Mouse (Mus musculus) MEL (cell line): Measurements from ENCODE around the gene Catsperz. TPM values are rescaled to one million over a fixed set of nuclear protein-coding genes. Genes with fewer than 3 reads are reported as not detected.

ENCODE experiments used
- DNase-seq: peaks from one replicate; pipeline ENCODE4 v3.0.0; 2011; ENCODE audit warnings: low read depth, low spot score
- H3K27ac ChIP-seq: 2 replicates; pipeline ENCODE4 v1.5.1; 2012; ENCODE audit warnings: low read depth, mild to moderate bottlenecking, control low read depth, low read length, moderate library complexity; ENCODE audit not compliant: control insufficient read depth
- H3K27me3 ChIP-seq, 2 experiments: fragments of 150-350 bp in 1 of 2; sonication (generic) in 1 of 2; 2 replicates each; pipeline ENCODE4 v1.6.1; 2012; ENCODE audit warnings: low read length in 2 of 2, mild to moderate bottlenecking in 2 of 2, improper control_type of control experiment in 1 of 2, moderate library complexity in 1 of 2; ENCODE audit not compliant: insufficient read depth in 2 of 2, control insufficient read depth in 1 of 2
- H3K36me3 ChIP-seq, 2 experiments: 2 replicates each; pipeline ENCODE4 v1.6.1; 2012 to 2014; ENCODE audit warnings: low read length in 2 of 2, improper control_type of control experiment in 1 of 2, inconsistent platforms in 1 of 2, mild to moderate bottlenecking in 1 of 2; ENCODE audit not compliant: insufficient read depth in 2 of 2, control insufficient read depth in 1 of 2
- H3K4me1 ChIP-seq, 2 experiments: fragments of 150-350 bp in 1 of 2; sonication (generic) in 1 of 2; 2 replicates each; pipeline ENCODE4 v1.6.1; 2012; ENCODE audit warnings: low read length in 2 of 2, improper control_type of control experiment in 1 of 2, mild to moderate bottlenecking in 1 of 2; ENCODE audit not compliant: insufficient read depth in 2 of 2, control insufficient read depth in 1 of 2
- H3K4me3 ChIP-seq, 2 experiments: fragments of 150-350 bp in 1 of 2; sonication (generic) in 1 of 2; 2 replicates each; pipeline ENCODE4 v1.5.1; 2012; ENCODE audit warnings: low read depth in 2 of 2, low read length in 2 of 2, mild to moderate bottlenecking in 2 of 2, moderate library complexity in 2 of 2, control low read depth in 1 of 2, improper control_type of control experiment in 1 of 2; ENCODE audit not compliant: control insufficient read depth in 1 of 2, insufficient read depth in 1 of 2
- H3K79me2 ChIP-seq: 2 replicates; pipeline ENCODE4 v1.6.1; 2012; ENCODE audit warnings: mild to moderate bottlenecking, low read length, moderate library complexity; ENCODE audit not compliant: control insufficient read depth, poor library complexity, insufficient read depth
- H3K9ac ChIP-seq: 2 replicates; pipeline ENCODE4 v1.6.1; 2012; ENCODE audit warnings: low read depth, mild to moderate bottlenecking, control low read depth, low read length, moderate library complexity; ENCODE audit not compliant: control insufficient read depth, poor library complexity, severe bottlenecking
- H3K9me3 ChIP-seq: fragments of 150-350 bp; sonication (generic); replicated peaks from 2 replicates; pipeline ENCODE4 v1.6.1; 2012; ENCODE audit warnings: mild to moderate bottlenecking, low read length, improper control_type of control experiment, moderate library complexity; ENCODE audit not compliant: insufficient read depth
- BHLHE40 ChIP-seq: IDR thresholded peaks from 2 replicates; pipeline ENCODE4 v1.6.1; 2012; ENCODE audit warnings: low read depth, mild to moderate bottlenecking, inconsistent platforms, low read length, improper control_type of control experiment, borderline replicate concordance
- CHD1 ChIP-seq: IDR thresholded peaks from 2 replicates; pipeline ENCODE4 v1.6.1; 2012; ENCODE audit warnings: low read depth, mild to moderate bottlenecking, inconsistent platforms, low read length, improper control_type of control experiment
- CTCF ChIP-seq, 3 experiments: IDR thresholded peaks in 2 of 3; conservative IDR thresholded peaks in 1 of 3; 2 replicates each; pipeline ENCODE4 v1.5.1; 2011 to 2012; ENCODE audit warnings: low read length in 3 of 3, low read depth in 2 of 3, mild to moderate bottlenecking in 2 of 3, improper control_type of control experiment in 1 of 3, inconsistent platforms in 1 of 3, mixed read lengths in 1 of 3, moderate library complexity in 1 of 3; ENCODE audit not compliant: control insufficient read depth in 1 of 3, insufficient read depth in 1 of 3, poor library complexity in 1 of 3, severe bottlenecking in 1 of 3
- EP300 ChIP-seq, 2 experiments: IDR thresholded peaks; 2 replicates each; pipeline ENCODE4 v1.6.1; 2011; ENCODE audit warnings: improper control_type of control experiment in 2 of 2, low read length in 2 of 2, low read depth in 1 of 2, mild to moderate bottlenecking in 1 of 2
- MAZ ChIP-seq: IDR thresholded peaks from 2 replicates; pipeline ENCODE4 v1.6.1; 2012; ENCODE audit warnings: low read depth, mild to moderate bottlenecking, inconsistent platforms, low read length, improper control_type of control experiment
- MEF2A ChIP-seq: IDR thresholded peaks from 2 replicates; pipeline ENCODE4 v1.6.1; 2014; ENCODE audit warnings: low read depth, mild to moderate bottlenecking, inconsistent platforms, low read length, improper control_type of control experiment; ENCODE audit not compliant: poor library complexity, insufficient replicate concordance, severe bottlenecking; ENCODE audit errors: extremely low read depth
- MXI1 ChIP-seq: IDR thresholded peaks from 2 replicates; pipeline ENCODE4 v1.6.1; 2011; ENCODE audit warnings: mild to moderate bottlenecking, low read depth, low read length, improper control_type of control experiment
- MYB ChIP-seq: IDR thresholded peaks from 2 replicates; pipeline ENCODE4 v1.6.1; 2011; ENCODE audit warnings: mild to moderate bottlenecking, low read depth, low read length, improper control_type of control experiment
- MYC ChIP-seq: IDR thresholded peaks from 2 replicates; pipeline ENCODE4 v1.6.1; 2011; ENCODE audit warnings: low read depth, mild to moderate bottlenecking, low read length, improper control_type of control experiment, moderate library complexity
- NRF1 ChIP-seq: IDR thresholded peaks from 2 replicates; pipeline ENCODE4 v1.6.1; 2014; ENCODE audit warnings: low read depth, mild to moderate bottlenecking, inconsistent platforms, low read length, improper control_type of control experiment, moderate library complexity; ENCODE audit not compliant: poor library complexity, insufficient read depth, severe bottlenecking
- POLR2AphosphoS5 ChIP-seq: IDR thresholded peaks from 2 replicates; pipeline ENCODE4 v1.6.1; 2012; ENCODE audit warnings: low read depth, borderline replicate concordance, mild to moderate bottlenecking, inconsistent platforms, low read length, moderate library complexity, mixed read lengths
- RAD21 ChIP-seq: IDR thresholded peaks from 2 replicates; pipeline ENCODE4 v1.6.1; 2011; ENCODE audit warnings: mild to moderate bottlenecking, low read depth, low read length, improper control_type of control experiment
- SMC3 ChIP-seq: IDR thresholded peaks from 2 replicates; pipeline ENCODE4 v1.6.1; 2011; ENCODE audit warnings: low read depth, low read length, improper control_type of control experiment
- TAL1 ChIP-seq: IDR thresholded peaks from 2 replicates; pipeline ENCODE4 v1.6.1; 2012; ENCODE audit warnings: mild to moderate bottlenecking, inconsistent platforms, low read length, moderate library complexity, mixed read lengths
- TCF12 ChIP-seq: IDR thresholded peaks from 2 replicates; pipeline ENCODE4 v1.6.1; 2014; ENCODE audit warnings: low read depth, mild to moderate bottlenecking, inconsistent platforms, low read length, improper control_type of control experiment, moderate library complexity
- USF1 ChIP-seq: IDR thresholded peaks from 2 replicates; pipeline ENCODE4 v1.6.1; 2014; ENCODE audit warnings: low read depth, mild to moderate bottlenecking, inconsistent platforms, low read length, improper control_type of control experiment, moderate library complexity
- ZKSCAN1 ChIP-seq: IDR thresholded peaks from 2 replicates; pipeline ENCODE4 v1.6.1; 2012; ENCODE audit warnings: low read depth, mild to moderate bottlenecking, inconsistent platforms, low read length, improper control_type of control experiment, moderate library complexity
- ZNF384 ChIP-seq: IDR thresholded peaks from 2 replicates; pipeline ENCODE4 v1.6.1; 2012; ENCODE audit warnings: low read depth, mild to moderate bottlenecking, inconsistent platforms, low read length, improper control_type of control experiment
- polyA plus RNA-seq, 2 experiments: library from polyadenylated mRNA; stranded (reverse) in 1 of 2; unstranded in 1 of 2; fragments of >175 nt in 1 of 2; fragments of >200 nt in 1 of 2; gene quantifications; 2 replicates each; pipeline versions ENCODE4 v1.2.1 to v1.2.4; 2012; ENCODE audit warnings: low replicate concordance in 2 of 2, low read depth in 1 of 2; ENCODE audit not compliant: insufficient read length in 2 of 2, insufficient read depth in 1 of 2, missing spikeins in 1 of 2
- total RNA-seq: library from RNA; depleted of rRNA; stranded (reverse); fragments of 300-350 nt; gene quantifications from 2 replicates; pipeline ENCODE4 v1.2.3, GENCODE M21; 2012

Gene Catsperz
- total and polyA plus RNA-seq, 3 experiments: 0.65 to 2.4 TPM; not detected in 1

- H3K4me3 ChIP-seq: peak overlapping the region; percentile 49 to 75
- H3K4me1 ChIP-seq: peaks cover 4 to 40% of the 10 kb centered on the region in 2 experiments
- H3K27ac ChIP-seq: no peak overlapping the region
- TF ChIP-seq BHLHE40 (no peak), MXI1 (0 out of 2 replicates have a peak, but pooled peaks have one; percentile 2), MAZ (peak; percentile 40; the same call in 1 of the 2 replicates), NRF1 (no peak)
- DNase-seq: peak; percentile 42
- no peaks in the 10 kb centered on the region for H3K27me3 ChIP-seq
- H3K36me3 ChIP-seq: peaks cover 0 to 18% of the 10 kb centered on the region in 2 experiments; a peak in 2 of 4 replicates
- H3K9me3 ChIP-seq: no peaks in the 10 kb centered on the region
- H3K9ac ChIP-seq: peak overlapping the region; percentile 59
- H3K79me2 ChIP-seq: no peaks in the 10 kb centered on the region; the same call in 1 of the 2 replicates
Measured at GRCm38 (mm10) chr19:6968491-6969271, 43.5 kb upstream of the Catsperz start.

GRCm38 (mm10) chr19:6956461-6956860, 31.3 kb upstream of the Catsperz start:
- H3K4me1 ChIP-seq: 0 out of 4 replicates have a peak, but pooled peaks cover 0 to 3% of the 10 kb centered on the region in 2 experiments
- no peak overlapping the region for H3K9ac ChIP-seq
- no peak for DNase-seq
- no peaks in the 10 kb centered on the region for H3K27me3 ChIP-seq
- peaks cover 2 to 3% of the 10 kb centered on the region in 2 experiments; a peak in 2 of 4 replicates for H3K36me3 ChIP-seq
- no peak for TF ChIP-seq CTCF (IDR thresholded peaks at IDR 0.05 in 2 of 3, conservative IDR thresholded peaks at IDR 0.05 in 1 of 3; ENCODE audit: control insufficient read depth in 1 of 3, insufficient read depth in 1 of 3, low read depth in 2 of 3, low read length in 3 of 3, poor library complexity in 1 of 3, severe bottlenecking in 1 of 3)
- TF ChIP-seq MYC: no peak
- TF ChIP-seq MYB: no peak
- TF ChIP-seq RAD21: no peak
- TF ChIP-seq SMC3: no peak
- TF ChIP-seq TCF12: no peak
- TF ChIP-seq ZKSCAN1: no peak
- TF ChIP-seq ZNF384: no peak
- no peak for TF ChIP-seq POLR2AphosphoS5
- no peak for TF ChIP-seq TAL1
- TF ChIP-seq MXI1: no peak
- no peak for TF ChIP-seq CHD1
- TF ChIP-seq NRF1: no peak
- no peak for TF ChIP-seq MEF2A
- no peak for TF ChIP-seq USF1
- TF ChIP-seq MAZ: no peak
- no peak for TF ChIP-seq EP300 (IDR thresholded peaks at IDR 0.05; ENCODE audit: low read depth in 1 of 2, low read length in 2 of 2)
- H3K27ac ChIP-seq: no peak overlapping the region
- H3K9me3 ChIP-seq: no peaks in the 10 kb centered on the region
- no peak overlapping the region for H3K4me3 ChIP-seq
- peaks cover 1% of the 10 kb centered on the region; the same call in 1 of the 2 replicates for H3K79me2 ChIP-seq
